Mouse (Mus musculus) liver, embryonic 11.5 days (tissue): ENCODE data around the gene Tmem119. TPM values are rescaled to one million over a fixed set of nuclear protein-coding genes. Genes with fewer than 3 reads are reported as not detected.
A peak's percentile ranks its signal among the peaks of the same experiment; 100 is the strongest.
"Not testable (repeated sequence)": the region's sequence is repeated elsewhere in the genome, so short reads cannot be mapped to it uniquely, and the experiment has no call there.

Source experiments
- ATAC-seq: fragments of 200-750 bp; cut with Nextera tagmentation; replicated peaks from 2 replicates; pipeline ENCODE4 v1.8.0; 2017; ENCODE audit warnings: moderate number of reproducible peaks, mild to moderate bottlenecking, moderate TSS enrichment, moderate library complexity; ENCODE audit not compliant: low FRiP score
- DNase-seq: peaks from one replicate; pipeline ENCODE4 v3.0.0-alpha.2; 2017; ENCODE audit warnings: low spot score
- H3K27ac ChIP-seq: fragments of 300-500 bp; sonication (generic); 2 replicates; pipeline ENCODE4 v1.5.1; 2014; ENCODE audit warnings: mild to moderate bottlenecking, low read depth, low read length, control low read depth
- H3K27me3 ChIP-seq: fragments of 300-500 bp; sonication (generic); replicated peaks from 2 replicates; pipeline ENCODE4 v1.6.1; 2014; ENCODE audit warnings: low read length, mixed read lengths; ENCODE audit not compliant: control insufficient read depth, insufficient read depth
- H3K36me3 ChIP-seq: fragments of 300-500 bp; sonication (generic); 2 replicates; pipeline ENCODE4 v1.6.1; 2014; ENCODE audit warnings: mild to moderate bottlenecking, low read length, moderate library complexity, mixed read lengths; ENCODE audit not compliant: control insufficient read depth, insufficient read depth
- H3K4me1 ChIP-seq: fragments of 300-500 bp; sonication (generic); replicated peaks from 2 replicates; pipeline ENCODE4 v1.6.1; 2014; ENCODE audit warnings: low read length, mixed read lengths; ENCODE audit not compliant: control insufficient read depth, insufficient read depth
- H3K4me2 ChIP-seq: fragments of 300-500 bp; sonication (generic); 2 replicates; pipeline ENCODE4 v1.6.1; 2014; ENCODE audit warnings: mild to moderate bottlenecking, control low read depth, moderate library complexity
- H3K4me3 ChIP-seq: fragments of 300-500 bp; sonication (generic); 2 replicates; pipeline ENCODE4 v1.5.1; 2014; ENCODE audit warnings: low read depth, low read length, control low read depth
- H3K9ac ChIP-seq: fragments of 300-500 bp; sonication (generic); 2 replicates; pipeline ENCODE4 v1.6.1; 2014; ENCODE audit warnings: low read depth, low read length, control low read depth
- H3K9me3 ChIP-seq: fragments of 300-500 bp; sonication (generic); 2 replicates; pipeline ENCODE4 v1.6.1; 2016; ENCODE audit warnings: low read length, inconsistent platforms, mixed read lengths; ENCODE audit not compliant: control insufficient read depth
- WGBS: fragments of 180-500 bp; shearing (Covaris S2); extraction: QIAGEN DNeasy Blood & Tissue Kit; methylation state at CpG from one replicate; pipeline ENCODE4 v1.1.7; 2014; 5-methylcytosine and 5-hydroxymethylcytosine counted together
- polyA plus RNA-seq: library from polyadenylated mRNA; unstranded; fragments of >200 nt; fragmentation: Nextera tagmentation; extraction: Ambion mirVana; gene quantifications from 2 replicates; pipeline ENCODE4 v1.2.1, GENCODE M21; 2014

The Tmem119 gene
- polyA plus RNA-seq, 1 experiment from 2014 or later: 16.9 TPM

GRCm38 (mm10) chr5:113789075-113789788 lies 11.1 kb downstream of the Tmem119 start:
- Histone ChIP-seq H3K4me3 (no peak overlapping the region), H3K9me3 (no peaks in the 10 kb centered on the region), H3K27ac (no peak overlapping the region), H3K9ac (no peak overlapping the region), H3K4me2 (no peak overlapping the region), H3K4me1 (peaks cover 36% of the 10 kb centered on the region), H3K27me3 (peaks cover 6% of the 10 kb centered on the region; the same call in 1 of the 2 replicates), H3K36me3 (no peaks in the 10 kb centered on the region)
- DNase-seq: no peak
- no peak for ATAC-seq
- WGBS: 52% methylated on average over 7 of the region's 7 CpGs

GRCm38 (mm10) chr5:113788645-113789044 lies 11.7 kb downstream of the Tmem119 start:
- Histone ChIP-seq H3K4me3 (no peak overlapping the region), H3K27me3 (peaks cover 8% of the 10 kb centered on the region), H3K4me2 (no peak overlapping the region), H3K9me3 (no peaks in the 10 kb centered on the region), H3K36me3 (no peaks in the 10 kb centered on the region), H3K9ac (no peak overlapping the region), H3K27ac (no peak overlapping the region), H3K4me1 (peaks cover 36% of the 10 kb centered on the region)
- 51% methylated on average over 6 of the region's 6 CpGs for WGBS
- no peak for ATAC-seq
- no peak for DNase-seq

GRCm38 (mm10) chr5:113786985-113787384 lies 13.3 kb downstream of the Tmem119 start:
- ATAC-seq: no peak
- no peaks in the 10 kb centered on the region for H3K9me3 ChIP-seq
- H3K27me3 ChIP-seq: peaks cover 15% of the 10 kb centered on the region
- H3K4me3 ChIP-seq: no peak overlapping the region
- H3K4me1 ChIP-seq: peaks cover 32% of the 10 kb centered on the region
- H3K36me3 ChIP-seq: no peaks in the 10 kb centered on the region
- no peak for DNase-seq
- H3K4me2 ChIP-seq: no peak overlapping the region
- no peak overlapping the region for H3K27ac ChIP-seq
- 40% methylated on average over 5 of the region's 5 CpGs for WGBS
- no peak overlapping the region for H3K9ac ChIP-seq

GRCm38 (mm10) chr5:113784104-113784503 lies 16.2 kb downstream of the Tmem119 start:
- not testable (repeated sequence) for DNase-seq, H3K9ac ChIP-seq, H3K4me2 ChIP-seq, H3K4me3 ChIP-seq, ATAC-seq, H3K9me3 ChIP-seq, H3K36me3 ChIP-seq
- WGBS: 36% methylated on average over 3 of the region's 3 CpGs
- Histone ChIP-seq H3K27me3 (peaks cover 15% of the 10 kb centered on the region), H3K27ac (peak overlapping the region; percentile 58), H3K4me1 (peaks cover 10% of the 10 kb centered on the region; the same call in 1 of the 2 replicates)

GRCm38 (mm10) chr5:113783581-113784001 lies 16.7 kb downstream of the Tmem119 start:
- 14% methylated on average over 12 of the region's 12 CpGs for WGBS
- Histone ChIP-seq H3K27ac (peak overlapping the region; percentile 58), H3K9me3 (no peaks in the 10 kb centered on the region), H3K4me1 (peaks cover 5% of the 10 kb centered on the region; the same call in 1 of the 2 replicates), H3K9ac (0 out of 2 replicates have a peak overlapping the region, but pooled peaks have one; percentile 9), H3K4me2 (no peak overlapping the region; the same call in 1 of the 2 replicates), H3K4me3 (no peak overlapping the region), H3K36me3 (no peaks in the 10 kb centered on the region; the same call in 1 of the 2 replicates), H3K27me3 (peaks cover 15% of the 10 kb centered on the region)
- DNase-seq (peak; percentile 44), ATAC-seq (no peak)

GRCm38 (mm10) chr5:113782624-113783023 lies 17.7 kb downstream of the Tmem119 start:
- no peak overlapping the region for H3K27ac ChIP-seq
- H3K27me3 ChIP-seq: peaks cover 15% of the 10 kb centered on the region
- no peak overlapping the region for H3K4me2 ChIP-seq
- 74% methylated on average over 7 of the region's 7 CpGs for WGBS
- no peak for ATAC-seq
- no peak overlapping the region for H3K9ac ChIP-seq
- no peaks in the 10 kb centered on the region for H3K9me3 ChIP-seq
- DNase-seq: no peak
- H3K4me1 ChIP-seq: peaks cover 2% of the 10 kb centered on the region; the same call in 1 of the 2 replicates
- no peak overlapping the region for H3K4me3 ChIP-seq
- peaks cover 2% of the 10 kb centered on the region; the same call in 1 of the 2 replicates for H3K36me3 ChIP-seq

- DNase-seq (no peak), ATAC-seq (no peak)
- Histone ChIP-seq H3K4me3 (no peak overlapping the region), H3K27ac (no peak overlapping the region), H3K27me3 (peaks cover 15% of the 10 kb centered on the region), H3K36me3 (peaks cover 5% of the 10 kb centered on the region), H3K9ac (no peak overlapping the region), H3K4me1 (peaks cover 2% of the 10 kb centered on the region; the same call in 1 of the 2 replicates), H3K9me3 (no peaks in the 10 kb centered on the region), H3K4me2 (no peak overlapping the region)
- 74% methylated on average over 7 of the region's 7 CpGs for WGBS
These were observed 18.4 kb downstream of the Tmem119 start for GRCm38 (mm10) chr5:113781875-113782274.

GRCm38 (mm10) chr5:113781254-113781653 lies 19.1 kb downstream of the Tmem119 start:
- DNase-seq: no peak
- no peak overlapping the region for H3K9ac ChIP-seq
- WGBS: 78% methylated on average over 7 of the region's 7 CpGs

GRCm38 (mm10) chr5:113780763-113781162 lies 19.6 kb downstream of the Tmem119 start:
- H3K4me2 ChIP-seq: no peak overlapping the region
- DNase-seq (no peak), ATAC-seq (no peak)
- 85% methylated on average over 5 of the region's 5 CpGs for WGBS
- peaks cover 15% of the 10 kb centered on the region for H3K27me3 ChIP-seq
- no peak overlapping the region for H3K27ac ChIP-seq
- no peaks in the 10 kb centered on the region for H3K9me3 ChIP-seq
- H3K4me3 ChIP-seq: no peak overlapping the region
- peaks cover 2% of the 10 kb centered on the region; the same call in 1 of the 2 replicates for H3K4me1 ChIP-seq
- peaks cover 10% of the 10 kb centered on the region for H3K36me3 ChIP-seq
- no peak overlapping the region for H3K9ac ChIP-seq

More at GRCm38 (mm10) chr5:113781254-113781653, 19.1 kb downstream of the Tmem119 start:
- Histone ChIP-seq H3K4me3 (no peak overlapping the region), H3K27ac (no peak overlapping the region), H3K4me2 (no peak overlapping the region), H3K27me3 (peaks cover 15% of the 10 kb centered on the region), H3K4me1 (peaks cover 2% of the 10 kb centered on the region; the same call in 1 of the 2 replicates), H3K36me3 (peaks cover 8% of the 10 kb centered on the region), H3K9me3 (no peaks in the 10 kb centered on the region)
- no peak for ATAC-seq
